Mouse (Mus musculus) embryo, embryonic 11 days (tissue): ENCODE data around the gene Cfap58.

Experiments used
- DNase-seq: peaks from one replicate; pipeline ENCODE4 v3.0.0-alpha.2; 2015

Gene Cfap58

DNA sequence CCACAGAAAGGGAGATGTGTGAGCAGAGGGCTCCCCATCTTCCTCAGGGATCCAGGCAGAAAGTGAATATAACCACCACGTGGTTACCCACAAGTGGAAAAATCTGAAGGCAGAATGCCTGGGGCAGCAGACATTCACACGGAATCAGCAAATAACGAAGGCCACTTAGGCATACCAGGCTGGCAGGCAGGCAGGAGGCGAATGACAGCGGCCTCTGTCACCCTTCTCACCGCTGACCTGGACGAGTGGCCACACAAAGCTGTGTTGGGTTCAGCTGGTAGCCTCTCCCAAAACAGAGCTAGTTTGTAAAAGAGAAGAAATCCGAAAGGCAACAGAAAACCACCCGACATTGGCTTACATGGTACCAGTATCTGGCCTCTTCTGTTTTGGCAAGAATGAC lies 19.5 kb upstream of the Cfap58 start:
- DNase-seq = peak; percentile 24

GRCm38 (mm10) chr19:47918455-47919101 lies 18.9 kb upstream of the Cfap58 start:
- DNase-seq = peak; percentile 57

DNA sequence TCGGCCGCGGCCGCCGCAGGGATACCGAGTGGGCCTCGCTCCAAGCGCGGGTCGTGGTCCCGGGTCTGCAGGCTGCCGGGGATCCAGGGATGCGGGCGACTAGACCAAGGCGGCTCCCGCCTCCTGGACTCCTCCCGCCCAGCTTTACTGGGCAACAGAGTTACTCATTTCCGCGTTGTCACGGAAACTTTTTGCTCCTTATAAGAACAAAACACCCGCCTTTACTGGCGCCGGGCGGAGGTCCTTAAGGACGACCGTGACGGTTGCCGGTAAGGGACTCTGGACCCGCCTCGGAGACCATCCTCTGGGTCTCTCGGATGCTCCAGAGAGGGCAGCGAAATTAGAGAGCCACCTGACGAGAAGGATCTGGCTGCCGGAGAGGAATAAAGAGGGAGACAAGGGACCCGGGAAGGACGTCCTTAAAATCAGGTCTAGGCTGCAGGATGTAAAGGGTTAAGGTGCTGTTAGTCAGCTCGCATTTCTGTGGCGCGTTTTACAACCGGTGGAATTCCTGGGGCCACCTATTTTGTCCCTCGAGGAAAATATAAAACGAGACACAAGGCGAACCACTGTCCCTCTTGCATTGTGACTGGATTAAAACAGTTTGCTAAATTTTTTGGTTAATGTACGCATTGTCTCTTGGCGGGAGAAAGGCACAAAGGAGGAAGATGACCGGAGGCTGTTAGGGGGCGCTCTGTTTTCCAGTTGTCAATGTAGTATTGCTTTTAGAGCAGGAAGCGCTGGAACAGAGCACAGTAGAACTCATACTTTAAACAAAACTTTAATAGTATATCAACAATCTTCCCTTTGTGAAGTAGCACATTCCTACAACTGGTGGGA lies 18.1 kb upstream of the Cfap58 start, which contains the start of the genes Cfap43 and Itprip:
Cfap43 (minus strand) TSS at position 162 of the 840 bp plus-strand sequence.
Itprip (minus strand) TSS at position 174 of the 840 bp plus-strand sequence.
- DNase-seq = peak; percentile 93

- DNase-seq = no peak
These were observed 17.5 kb upstream of the Cfap58 start for GRCm38 (mm10) chr19:47919966-47920375.

DNA sequence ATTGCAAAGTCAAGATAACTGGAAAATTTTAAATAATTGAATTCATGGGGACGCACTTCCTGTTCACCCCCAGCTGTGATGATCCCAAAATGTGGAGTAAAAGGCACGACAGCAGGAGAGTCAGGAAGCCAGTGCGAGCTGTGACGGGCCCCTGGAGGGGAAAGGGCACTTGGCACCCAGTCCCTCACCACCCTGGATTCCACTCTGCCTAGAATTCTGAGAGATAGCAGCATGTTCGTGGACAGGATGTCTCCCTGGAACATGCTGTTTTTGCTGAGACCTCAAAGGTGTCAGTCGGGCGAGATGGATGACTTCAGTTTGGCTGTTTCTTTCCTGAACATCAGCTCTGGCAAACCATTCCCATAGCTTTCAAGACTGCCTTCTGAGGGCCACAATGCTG lies 11.7 kb upstream of the Cfap58 start:
- no peak for DNase-seq

GRCm38 (mm10) chr19:47927032-47927431 lies 10.4 kb upstream of the Cfap58 start:
- no peak for DNase-seq

DNA sequence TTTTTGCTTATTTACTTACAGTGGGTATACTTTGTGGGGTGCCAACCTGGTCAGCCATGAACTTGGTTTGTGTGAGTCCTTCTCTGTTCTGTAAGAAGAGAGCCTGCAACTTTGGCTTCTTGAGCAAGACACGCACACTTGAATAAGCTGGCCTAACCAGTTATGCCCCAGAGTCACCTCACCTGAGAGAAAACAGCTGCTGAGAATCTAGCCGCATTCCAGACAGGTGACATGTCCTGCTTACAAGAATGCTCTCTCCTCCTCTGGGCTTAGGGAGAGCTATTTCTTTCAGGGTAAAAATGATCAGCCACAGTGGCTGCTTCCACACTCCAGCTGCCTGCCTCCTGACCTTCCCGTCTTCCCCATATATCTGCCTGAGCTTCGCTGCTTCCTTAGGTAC lies 8.4 kb upstream of the Cfap58 start:
- no peak for DNase-seq

GRCm38 (mm10) chr19:47931982-47932638 lies 5.4 kb upstream of the Cfap58 start:
- peak; percentile 78 for DNase-seq

- DNase-seq = no peak
These were observed 3.3 kb upstream of the Cfap58 start for GRCm38 (mm10) chr19:47934146-47934545.

- no peak for DNase-seq
These were observed 2.7 kb upstream of the Cfap58 start for GRCm38 (mm10) chr19:47934636-47935238.

GRCm38 (mm10) chr19:47935530-47935929 lies 1.9 kb upstream of the Cfap58 start:
- no peak for DNase-seq

- DNase-seq = no peak
These were observed 985 bp upstream of the Cfap58 start for GRCm38 (mm10) chr19:47936490-47936889.

DNA sequence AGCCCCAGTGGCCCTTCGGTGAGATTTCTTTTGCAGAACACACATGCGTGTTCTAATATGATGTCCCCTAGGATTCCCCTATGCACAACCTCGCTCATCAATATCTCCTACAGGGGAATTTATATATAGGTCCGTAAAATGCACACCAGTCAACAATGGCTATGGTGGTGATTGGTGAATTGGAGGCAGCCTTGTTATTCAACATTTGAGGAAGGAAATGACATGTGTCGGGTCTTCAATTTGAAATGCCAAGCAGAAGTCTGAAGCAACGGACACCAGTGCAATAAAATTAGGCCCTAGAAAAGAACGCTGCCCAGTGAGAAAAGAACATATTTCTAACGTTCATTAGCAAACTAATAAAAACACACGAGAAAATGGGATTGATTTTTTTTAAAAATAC lies 537 bp upstream of the Cfap58 start:
- DNase-seq = no peak

GRCm38 (mm10) chr19:47939361-47939760 lies 1.9 kb downstream of the Cfap58 start:
- no peak for DNase-seq

- DNase-seq = peak; percentile 47
These were observed 9.5 kb downstream of the Cfap58 start for GRCm38 (mm10) chr19:47946821-47947465.

GRCm38 (mm10) chr19:47950946-47951345 lies 13.5 kb downstream of the Cfap58 start:
- DNase-seq = no peak

GRCm38 (mm10) chr19:47953169-47953568 lies 15.7 kb downstream of the Cfap58 start:
- no peak for DNase-seq

DNA sequence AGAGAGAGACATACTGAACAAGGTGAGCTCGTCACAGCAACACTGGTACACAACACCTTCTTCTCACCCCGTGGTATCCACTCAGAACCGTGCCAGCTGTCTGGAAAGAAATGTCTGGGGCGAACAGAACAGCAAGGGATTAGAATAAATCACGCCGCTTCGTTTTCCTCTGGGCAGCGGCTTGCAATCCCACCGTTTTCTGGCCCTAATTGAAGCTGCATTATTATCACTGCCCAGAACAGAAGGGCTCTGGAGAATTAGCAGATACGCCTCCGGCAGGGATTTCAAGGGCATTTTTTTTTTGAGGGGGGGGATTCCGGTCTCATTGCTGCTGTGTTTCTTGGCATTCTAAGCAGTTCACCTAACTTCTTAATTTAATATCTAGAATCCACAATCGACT lies 20.7 kb downstream of the Cfap58 start:
- no peak for DNase-seq

DNA sequence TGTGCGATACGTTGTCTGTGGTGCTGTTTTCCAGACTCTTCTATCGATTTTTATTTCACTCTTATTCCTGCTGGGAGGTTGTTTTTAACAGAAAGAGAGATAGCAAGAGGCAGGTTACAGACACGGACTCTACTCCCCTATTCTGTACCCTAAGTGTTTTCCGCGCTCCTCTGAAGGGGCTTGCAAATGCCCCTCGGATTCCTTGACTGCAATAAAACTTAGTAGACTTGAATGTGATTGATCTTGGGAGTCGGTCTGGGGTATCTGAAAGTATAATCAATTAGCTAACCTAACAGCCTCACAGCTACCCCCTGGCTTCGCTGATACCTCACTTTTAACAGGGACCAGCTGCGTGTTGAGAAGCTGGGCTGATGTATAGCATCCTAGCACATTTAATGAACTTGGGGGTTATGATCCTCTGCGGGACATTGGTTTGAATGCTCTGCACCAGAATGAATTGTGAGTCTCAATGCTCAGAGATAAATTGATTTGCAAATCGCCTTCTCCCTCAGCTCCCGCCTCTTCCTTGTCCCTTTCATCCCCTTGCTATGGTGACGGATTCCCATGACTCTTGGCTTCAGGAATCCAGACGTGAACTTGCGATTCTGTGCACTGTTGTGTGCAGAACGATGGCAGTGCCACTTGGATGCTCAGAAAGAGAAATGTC lies 31.7 kb downstream of the Cfap58 start:
- peak; percentile 48 for DNase-seq

GRCm38 (mm10) chr19:47971066-47971465 lies 33.6 kb downstream of the Cfap58 start:
- no peak for DNase-seq

DNA sequence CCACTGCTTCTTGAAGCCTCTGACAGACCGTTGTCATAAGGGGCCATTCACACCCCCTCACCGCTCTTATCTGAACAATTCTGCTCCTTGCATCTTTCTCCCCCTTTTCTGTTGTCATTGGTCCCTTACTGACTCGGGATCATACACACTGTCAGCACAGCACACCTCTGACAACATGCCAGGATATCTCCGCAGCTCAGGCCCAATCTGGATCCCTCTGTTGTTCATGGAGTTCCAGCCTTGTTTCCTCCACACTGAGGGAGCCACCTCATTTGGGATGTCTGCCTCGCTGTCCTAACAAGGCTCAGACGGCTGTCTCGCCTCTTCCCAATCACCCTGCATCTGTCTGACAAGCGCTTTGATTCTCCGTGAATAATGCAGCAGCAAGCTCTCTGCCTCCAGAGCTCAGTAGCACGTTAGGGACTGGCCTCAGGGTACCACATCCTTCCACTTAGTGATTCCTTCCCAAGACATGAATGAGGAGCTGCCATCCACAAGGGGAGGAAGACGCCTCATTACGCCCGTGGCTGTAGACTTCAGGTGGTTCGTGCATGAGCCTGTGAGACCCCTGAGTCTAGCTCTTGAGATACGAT lies 40.7 kb downstream of the Cfap58 start:
- no peak for DNase-seq

GRCm38 (mm10) chr19:47979446-47979845 lies 42.0 kb downstream of the Cfap58 start:
- no peak for DNase-seq
